Mouse (Mus musculus) cerebral cortex, adult 2 months (tissue): ENCODE measurements around the gene Nol10.

Experiments
- WGBS: fragments of 180-500 bp; shearing (Covaris S2); methylation state at CpG from one replicate; pipeline ENCODE4 v1.1.7; 2018; 5-methylcytosine and 5-hydroxymethylcytosine counted together

Nol10 gene

DNA sequence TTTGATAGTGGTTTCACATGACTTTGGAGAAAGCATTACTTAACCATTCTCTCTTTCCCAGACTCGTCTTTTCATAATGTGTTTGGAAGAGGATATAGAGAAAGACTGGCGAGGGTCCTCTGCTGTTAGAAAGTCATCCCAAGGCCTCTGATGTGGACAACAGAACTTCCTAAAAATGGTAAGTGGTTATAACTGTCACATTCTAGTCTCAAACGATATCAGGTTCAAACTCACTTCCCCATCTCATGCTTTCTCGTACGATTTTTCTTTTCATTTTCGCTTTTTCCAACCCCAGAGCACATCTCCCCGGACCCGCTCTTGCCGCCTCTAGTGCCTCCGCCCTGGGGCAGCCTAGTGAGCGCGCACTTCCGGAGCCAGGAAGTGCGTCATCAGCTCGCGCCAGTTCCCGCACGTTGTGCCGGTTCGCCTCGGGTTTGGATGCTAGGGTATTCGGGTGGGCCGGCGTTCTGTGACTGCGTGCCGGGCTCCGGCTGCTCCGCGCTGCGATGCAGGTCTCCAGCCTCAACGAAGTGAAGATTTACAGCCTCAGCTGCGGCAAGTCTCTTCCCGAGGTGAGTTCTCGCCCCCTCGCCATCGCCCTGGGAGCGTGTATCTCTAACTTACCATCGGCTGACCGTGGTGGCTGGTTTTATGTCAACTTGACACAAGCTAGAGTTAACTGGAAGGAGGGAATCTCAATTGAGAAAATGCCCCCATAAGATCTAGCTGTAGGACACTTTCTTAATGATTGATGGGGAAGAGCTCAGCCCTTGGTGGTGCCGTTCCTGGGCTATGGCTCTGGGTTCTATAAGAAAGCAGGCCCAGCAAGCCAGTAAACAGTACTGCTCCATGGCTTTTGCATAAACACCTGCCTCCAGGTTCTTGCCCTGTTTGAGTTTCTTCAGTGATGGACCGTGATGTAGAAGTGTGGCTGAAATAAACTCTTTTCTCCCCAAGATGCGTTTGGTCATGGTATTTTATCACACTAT lies at the start of gene Nol10:
TSS of gene Nol10 (plus strand) at position 411 of the 989 bp plus-strand sequence.
- under 1% methylated on average over 42 of the region's 42 CpGs for WGBS

DNA sequence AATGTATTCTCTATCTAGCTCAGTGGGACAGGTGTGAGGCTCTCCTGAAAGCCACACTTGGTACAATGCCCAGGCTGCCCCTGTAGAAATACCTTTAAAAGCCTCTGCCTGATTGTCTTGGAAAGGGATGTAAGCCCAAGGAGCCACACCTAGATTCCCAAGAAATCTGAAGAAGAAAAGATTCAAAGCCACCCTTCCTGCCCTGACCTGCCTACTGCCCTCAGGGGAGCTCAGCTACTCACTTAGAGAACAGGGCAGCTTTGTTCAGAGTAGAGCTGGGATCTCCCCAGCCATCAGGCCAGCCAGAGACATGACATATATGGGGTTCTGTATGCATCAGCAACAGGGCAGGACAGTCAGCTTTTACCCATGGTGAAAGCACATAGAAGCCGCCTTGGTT lies 48.4 kb upstream of the Nol10 start:
- 87% methylated on average over 1 of the region's 1 CpGs for WGBS

DNA sequence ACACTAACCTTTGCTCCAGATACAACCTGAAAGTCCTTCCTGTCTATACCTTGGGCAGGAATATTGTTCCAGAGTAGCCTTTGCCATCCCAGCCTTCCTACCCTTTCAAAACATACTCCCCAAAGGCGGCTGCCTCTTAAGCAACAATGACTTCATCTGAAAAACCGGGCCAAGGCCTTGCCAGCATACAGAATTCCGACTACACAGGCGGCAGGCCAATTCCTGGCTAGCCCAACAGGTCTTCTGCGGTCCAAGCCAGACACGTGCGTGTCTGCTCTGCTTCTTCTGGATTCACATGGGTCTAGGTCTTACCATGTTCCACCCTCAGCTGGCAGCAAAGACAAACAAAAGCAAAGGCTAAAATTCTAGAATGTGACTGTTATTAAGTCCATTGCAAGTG lies 42.8 kb upstream of the Nol10 start:
- 74% methylated on average over 7 of the region's 7 CpGs for WGBS

DNA sequence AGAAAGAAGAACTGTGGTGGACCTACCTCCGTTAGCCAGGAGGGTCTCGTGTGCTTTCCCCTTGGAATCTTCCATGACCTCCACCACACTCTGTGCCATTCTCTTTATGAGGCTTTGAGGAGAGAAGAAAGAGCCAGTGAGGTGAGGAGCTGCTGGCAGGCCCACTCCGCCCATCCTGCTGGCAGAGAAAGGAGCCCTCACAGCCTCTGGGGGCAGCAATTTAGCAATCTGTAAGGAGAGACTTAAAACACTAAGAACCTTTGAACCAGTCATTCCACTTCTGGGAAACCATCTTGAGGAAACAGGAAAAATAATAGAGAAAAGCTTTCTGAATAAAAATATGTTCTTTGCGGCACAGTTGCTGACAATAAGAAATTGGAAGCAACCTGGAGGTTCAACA lies 40.0 kb upstream of the Nol10 start:
- WGBS = 61% methylated on average over 4 of the region's 4 CpGs

DNA sequence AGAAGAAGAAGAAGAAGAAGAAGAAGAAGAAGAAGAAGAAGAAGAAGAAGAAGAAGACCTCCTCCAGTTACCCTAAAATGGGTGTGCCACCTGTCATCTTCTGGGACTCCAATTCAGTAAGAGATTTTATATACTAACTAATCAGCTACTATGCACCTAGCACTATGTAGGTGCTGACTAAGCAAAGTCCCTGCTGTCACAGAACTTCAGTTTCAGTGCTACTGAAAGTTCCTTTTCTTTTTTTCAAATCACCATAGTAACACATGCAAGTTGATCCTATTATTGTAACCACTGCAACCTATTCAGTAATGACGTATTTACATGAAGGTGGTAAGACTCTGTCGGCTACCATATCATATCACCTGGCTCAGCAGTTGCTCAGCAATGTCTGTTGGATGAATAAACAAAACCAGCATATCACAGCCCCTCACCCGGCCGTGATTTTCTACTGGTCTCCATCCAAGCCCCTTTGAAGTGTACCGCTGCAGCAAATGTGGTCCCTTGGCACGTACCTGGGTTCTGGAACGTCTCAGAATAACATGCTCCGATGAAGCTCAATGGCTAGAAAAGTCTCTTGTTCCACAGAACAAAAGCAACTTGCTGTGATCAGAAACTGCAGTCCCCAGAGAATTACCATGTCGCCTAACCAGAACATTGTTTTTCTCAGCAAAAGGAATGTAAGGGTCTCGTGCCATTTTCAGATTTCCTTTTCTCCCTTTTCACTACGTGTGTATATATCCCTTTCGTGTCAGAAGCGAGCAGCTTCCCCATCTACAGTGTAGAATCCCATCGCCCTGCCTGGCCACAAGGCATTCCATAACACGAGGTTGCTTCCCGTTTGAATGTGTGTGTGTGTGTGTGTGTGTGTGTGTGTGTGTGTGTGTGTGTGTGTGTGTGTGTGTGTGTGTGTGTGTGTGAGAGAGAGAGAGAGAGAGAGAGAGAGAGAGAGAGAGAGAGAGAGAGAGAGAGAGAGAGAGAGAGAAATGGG lies 37.1 kb upstream of the Nol10 start:
- WGBS = 30% methylated on average over 16 of the region's 16 CpGs

DNA sequence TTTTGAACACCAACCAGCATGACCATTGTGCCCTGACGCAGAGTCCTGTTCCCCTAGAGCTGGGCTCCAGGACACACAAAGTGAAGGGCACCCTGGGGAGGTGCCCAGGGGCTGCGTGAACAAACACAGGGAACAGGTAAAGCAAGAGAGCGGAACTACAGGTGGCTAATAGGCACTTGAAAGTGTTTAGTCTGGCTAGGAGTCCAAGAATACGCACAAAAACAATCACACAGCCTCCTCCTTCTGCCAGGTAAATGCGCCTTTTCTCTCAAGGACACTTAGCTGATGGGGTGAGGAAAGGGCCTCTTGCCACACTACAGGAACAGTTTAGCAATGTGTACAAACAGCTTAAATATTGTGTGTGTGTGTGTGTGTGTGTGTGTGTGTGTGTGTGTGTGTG lies 32.2 kb upstream of the Nol10 start:
- WGBS = 92% methylated on average over 5 of the region's 5 CpGs

DNA sequence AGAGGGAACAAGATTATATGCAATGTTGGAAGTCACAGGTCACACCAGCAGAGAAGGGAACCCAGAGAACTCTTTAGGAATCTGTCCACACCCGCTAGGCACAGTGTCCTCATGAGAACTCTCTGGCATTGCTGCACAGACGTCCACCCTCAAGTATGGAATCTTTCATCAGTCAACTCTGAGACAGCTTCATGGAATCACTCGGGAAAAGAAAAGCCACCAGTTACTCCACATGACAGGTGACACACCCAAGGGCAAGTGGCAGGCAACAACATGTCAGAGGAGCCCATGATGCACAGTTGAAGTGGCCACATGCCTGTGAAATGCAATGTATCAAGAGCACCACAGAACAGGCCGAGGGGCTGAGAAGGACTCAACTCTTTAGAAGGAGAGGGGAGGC lies 30.3 kb upstream of the Nol10 start:
- WGBS = 85% methylated on average over 4 of the region's 4 CpGs

DNA sequence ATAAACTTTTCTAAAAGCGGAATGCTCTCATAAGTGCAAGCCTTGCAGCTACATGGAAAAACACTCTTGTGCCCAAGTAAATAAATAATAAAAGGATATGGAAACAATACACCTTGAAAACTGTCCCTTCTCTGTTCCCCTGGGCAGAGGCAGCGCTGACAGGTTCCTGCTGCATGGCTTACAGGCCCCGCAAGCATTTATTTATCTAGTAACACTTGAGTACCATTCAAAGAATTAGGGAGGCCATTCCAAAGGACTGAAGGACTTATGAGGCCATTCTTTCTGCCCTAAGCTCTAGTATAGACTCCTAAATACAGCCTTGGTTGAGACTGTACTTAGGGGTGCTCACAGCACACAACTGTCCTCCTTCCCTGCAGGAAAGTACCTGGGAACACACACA lies 29.8 kb upstream of the Nol10 start:
- 87% methylated on average over 3 of the region's 3 CpGs for WGBS

DNA sequence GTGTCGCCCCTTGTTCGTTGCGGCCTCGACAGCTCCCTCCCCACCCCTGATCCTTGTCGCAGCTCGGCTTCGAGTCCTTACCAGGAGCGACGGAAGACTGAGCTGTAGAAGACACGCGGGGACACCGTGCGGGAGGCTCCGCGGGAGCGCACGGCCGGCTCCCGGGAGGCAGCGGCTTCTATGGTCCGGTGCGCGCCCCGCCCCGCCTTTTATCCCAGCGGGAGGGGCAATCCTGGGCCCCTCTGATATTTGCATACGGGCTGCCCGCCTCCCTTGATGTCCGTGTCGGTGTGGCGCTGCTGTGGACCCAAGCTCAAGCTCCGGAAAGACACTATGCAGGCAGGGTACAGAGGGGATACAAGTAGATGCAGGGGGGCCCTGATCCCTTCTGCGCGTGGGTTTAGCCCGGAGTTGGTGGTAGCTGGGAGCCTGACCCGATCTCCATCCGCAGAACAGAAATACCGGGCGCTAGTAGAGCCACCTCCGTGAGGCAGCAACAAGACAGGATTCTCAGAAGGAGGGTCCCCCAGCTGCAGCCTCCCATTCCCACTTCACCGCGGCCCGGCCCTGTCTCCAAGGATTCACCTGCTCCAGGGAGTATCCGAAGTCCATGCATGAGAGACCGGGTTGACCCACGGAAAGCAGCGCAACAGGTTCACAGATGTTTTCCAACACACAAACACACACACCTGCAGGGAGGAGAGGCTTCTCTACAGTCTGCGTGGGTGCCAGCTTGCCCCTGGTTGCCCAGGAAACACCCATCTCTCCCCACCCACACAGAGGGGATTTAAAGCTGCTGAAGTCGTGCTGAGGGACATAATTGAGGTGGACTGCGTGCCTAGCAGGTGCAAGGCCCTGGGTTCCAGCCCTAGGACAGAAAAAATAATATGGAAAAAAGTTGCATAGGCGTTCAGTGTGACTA lies 23.4 kb upstream of the Nol10 start:
- 4% methylated on average over 51 of the region's 51 CpGs for WGBS

DNA sequence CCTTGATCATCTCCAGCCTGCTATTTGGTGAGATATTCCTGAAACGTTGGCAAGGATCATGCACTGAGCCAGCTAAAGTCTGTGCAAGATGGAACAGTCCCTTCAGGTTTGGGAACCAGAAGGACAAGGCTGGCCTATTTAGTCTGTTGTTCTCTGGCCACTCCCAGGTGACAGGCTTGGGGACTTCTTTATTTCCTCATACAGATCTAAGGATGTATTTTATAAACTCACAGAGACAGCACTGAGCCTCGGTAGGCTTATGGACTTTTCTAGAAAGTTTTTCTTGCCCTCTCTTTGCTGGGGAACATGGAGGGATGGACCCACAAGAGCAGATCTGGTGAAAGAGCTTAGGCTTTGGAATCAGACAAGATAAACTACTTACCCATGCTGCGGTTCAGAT lies 19.0 kb upstream of the Nol10 start, which contains the start of gene Atp6v1c2:
TSS of gene Atp6v1c2 (minus strand) at position 101 of the 400 bp plus-strand sequence.
- 82% methylated on average over 3 of the region's 3 CpGs for WGBS

DNA sequence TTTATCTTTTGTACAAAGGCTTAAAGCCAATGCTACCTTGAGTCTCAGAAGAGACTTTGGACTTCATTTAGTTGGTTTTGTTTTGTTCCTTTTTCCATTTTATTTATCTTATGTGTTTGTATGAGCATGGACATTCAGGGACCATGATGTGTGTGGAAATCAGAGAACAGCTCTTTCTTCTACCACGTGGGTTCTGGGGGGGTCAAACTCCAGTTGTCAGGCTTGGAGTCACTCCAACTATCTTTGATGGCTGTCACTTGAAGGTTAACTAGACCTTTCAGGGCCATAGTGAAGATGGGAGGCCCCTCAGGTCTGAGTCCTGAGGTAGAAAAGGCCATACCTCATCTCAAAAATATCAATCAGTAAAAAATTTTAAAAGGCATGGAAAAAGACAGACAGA lies 14.8 kb upstream of the Nol10 start:
- 29% methylated on average over 1 of the region's 1 CpGs for WGBS

DNA sequence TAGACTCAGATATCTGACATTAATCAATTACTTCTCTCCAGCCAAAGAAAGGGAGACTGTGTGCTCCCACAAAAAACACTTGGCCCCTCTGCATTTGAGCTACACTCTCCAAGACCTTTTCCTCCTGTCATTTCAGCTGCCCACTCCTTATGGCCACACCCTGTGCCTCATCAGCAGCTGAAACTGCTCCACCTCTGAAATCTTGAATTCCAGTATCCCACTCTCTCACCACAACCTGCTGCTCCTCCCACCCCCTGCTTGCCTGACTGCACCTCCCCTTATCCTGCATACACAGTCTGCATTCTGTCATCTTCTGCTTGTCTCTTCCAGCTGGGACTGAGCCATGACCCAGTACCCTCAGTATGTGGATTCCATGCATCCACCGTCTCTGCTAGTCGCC lies 9.9 kb upstream of the Nol10 start:
- WGBS = 71% methylated on average over 2 of the region's 2 CpGs

DNA sequence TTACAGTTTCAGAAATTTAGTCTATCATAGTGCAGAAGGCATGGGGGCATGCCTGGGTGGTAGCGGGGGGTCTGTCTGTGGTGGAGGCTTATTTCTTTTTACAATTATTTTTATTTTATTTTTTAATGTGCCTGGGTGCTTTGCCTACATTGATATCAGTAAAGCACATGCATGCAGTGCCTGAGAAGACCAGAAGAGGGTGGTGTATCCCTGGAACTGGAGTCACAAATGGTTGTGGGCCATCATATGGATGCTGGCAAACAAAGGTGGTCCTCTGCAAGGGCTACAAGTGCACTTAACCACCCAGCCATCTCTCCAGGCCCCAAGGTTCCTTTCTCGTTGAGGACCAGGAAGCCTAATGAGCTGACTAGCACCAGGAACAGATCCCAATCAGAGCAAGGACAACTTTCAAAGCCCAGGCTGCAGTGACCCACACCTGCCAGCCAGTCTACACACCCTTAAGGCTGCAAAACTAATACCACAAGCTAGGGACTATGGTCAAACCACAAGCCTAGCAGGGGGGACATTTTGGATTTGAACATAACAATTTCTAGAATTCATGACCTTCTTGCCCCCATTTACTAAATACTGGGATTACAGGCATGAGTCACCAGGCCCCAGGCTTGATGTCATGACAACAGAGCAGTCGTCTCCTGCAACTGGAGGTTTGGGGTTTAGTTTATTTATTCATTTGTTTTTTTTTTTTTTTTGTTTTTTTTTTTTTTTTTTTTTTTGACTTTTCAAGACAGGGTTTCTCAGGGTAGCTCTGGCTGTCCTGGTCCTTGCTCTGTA lies 8.9 kb upstream of the Nol10 start:
- WGBS = 74% methylated on average over 3 of the region's 3 CpGs

DNA sequence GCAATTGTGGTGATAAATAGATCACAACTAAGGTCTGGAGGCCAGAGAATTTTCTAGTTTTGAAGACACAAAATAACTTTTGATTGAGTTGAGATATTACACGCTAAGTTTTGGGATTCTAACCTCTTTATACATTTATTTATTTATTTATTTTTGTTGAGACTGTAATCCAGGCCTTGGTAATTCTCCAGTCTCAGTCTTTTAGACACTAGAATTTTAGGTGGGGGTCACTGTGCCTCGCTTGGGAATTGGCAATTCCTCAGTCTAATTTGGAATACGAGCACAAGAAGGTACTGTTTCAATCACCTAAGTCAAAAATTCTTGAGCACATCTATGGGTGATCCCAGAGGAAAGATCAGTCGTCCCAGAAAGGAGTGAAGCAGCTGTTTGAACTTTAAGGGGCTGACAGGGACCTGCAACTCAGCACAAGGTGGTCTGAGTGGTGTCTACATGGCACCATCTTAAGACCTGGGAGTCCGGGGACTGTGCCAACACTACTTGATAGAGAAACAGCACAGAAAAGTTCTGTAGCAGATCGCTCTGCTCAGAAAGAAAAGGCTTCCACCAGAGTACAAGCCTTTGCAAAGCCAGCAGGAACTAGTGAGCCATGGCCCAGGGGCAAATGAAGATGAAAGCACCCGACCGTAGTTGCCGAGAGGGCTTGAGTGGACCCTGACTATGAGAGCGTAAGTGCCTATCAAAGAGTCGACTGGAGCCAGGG lies 771 bp upstream of the Nol10 start:
- 32% methylated on average over 11 of the region's 11 CpGs for WGBS

DNA sequence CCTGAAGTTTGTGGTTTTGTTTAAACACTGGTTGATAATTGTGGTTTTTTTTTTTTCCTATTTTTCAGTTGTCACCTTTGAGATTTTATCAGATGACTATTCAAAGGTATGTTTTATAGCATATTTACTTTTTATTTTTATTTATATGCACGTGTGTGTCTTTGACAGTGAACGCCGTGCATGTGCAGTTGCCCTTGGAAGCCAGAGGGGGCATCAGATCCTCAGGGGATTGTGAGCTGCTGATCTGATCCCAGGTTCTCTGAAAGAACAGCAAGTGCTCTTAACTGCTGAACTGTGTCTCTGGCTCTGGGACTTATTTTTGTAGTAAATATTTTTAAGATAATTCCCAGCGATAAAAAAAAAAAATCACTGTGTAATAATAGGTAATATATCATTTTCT lies 8.6 kb downstream of the Nol10 start:
- 85% methylated on average over 4 of the region's 4 CpGs for WGBS

DNA sequence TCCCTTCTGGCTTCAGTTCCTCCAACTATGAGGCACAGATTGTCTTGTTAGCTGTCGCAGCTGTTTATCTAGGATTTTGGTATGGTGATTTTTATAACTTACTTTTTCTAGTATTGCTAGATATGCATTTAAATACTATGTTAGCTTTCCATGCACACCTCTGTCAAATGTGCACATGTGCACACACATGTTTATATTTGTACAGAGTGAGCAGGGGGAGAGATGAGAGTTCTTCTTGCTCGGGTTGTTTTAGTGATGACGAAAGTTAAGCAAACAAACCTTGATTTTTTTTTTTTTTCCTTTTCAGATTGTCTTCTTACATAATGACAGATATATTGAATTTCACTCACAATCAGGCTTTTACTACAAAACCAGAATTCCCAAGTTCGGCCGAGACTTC lies 9.5 kb downstream of the Nol10 start:
- WGBS = 90% methylated on average over 5 of the region's 5 CpGs

DNA sequence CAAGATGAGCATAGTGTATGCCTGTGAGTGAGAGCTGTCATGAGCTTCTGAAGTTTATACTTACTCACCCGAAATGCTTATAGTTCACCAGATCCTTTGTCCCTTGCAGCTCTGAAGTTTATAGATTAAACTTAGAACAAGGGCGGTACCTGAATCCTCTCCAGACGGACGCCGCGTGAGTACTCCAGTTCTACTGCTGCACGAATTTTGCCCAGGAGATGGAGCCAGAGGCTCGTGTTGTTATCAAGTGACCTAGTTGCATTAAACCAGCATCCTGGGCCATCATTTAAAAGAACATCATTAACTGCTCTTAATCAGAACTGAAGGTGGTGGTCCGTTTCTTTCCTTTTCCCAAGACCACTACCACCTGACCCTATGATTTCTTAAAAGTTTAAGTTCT lies 10.7 kb downstream of the Nol10 start:
- 66% methylated on average over 9 of the region's 9 CpGs for WGBS

DNA sequence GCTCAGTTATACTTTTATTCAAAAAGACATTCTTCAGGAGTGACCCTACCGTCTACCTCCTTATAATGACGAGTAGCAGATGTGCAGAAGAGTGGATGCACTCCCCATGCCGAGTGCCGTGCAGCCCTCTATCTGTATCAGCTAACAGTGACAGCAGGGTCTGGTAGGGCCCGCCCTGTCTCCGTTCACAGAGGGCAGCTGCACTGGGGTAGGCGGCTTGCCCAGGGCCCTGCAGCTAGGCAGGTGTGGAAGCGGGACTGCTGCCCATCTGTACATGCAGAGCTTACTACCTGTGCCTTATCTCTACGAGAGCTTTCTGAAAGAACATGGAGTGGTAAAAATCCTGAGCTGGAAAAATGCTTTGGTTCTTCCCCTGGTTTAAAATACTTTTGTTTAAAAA lies 11.8 kb downstream of the Nol10 start:
- 56% methylated on average over 9 of the region's 9 CpGs for WGBS

DNA sequence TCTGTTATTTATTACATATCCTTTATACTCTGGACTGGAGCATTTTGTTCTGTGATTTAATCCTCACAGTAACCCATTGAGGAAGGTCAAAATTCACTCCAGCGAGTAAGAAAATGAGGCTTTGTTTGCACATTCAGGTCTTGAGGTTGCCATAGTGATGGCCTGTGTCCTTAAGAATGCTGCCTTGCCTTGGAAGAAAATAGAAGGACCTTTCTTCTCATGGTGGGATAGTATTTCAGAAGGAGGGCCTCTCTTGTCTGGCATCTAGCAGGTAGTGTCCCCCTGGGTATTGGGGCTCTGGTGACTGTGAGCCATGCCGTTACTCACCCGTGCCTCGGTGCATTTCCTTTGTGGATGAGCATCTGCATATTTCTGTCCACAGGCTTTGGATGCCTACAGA lies 12.4 kb downstream of the Nol10 start:
- WGBS = 49% methylated on average over 4 of the region's 4 CpGs

DNA sequence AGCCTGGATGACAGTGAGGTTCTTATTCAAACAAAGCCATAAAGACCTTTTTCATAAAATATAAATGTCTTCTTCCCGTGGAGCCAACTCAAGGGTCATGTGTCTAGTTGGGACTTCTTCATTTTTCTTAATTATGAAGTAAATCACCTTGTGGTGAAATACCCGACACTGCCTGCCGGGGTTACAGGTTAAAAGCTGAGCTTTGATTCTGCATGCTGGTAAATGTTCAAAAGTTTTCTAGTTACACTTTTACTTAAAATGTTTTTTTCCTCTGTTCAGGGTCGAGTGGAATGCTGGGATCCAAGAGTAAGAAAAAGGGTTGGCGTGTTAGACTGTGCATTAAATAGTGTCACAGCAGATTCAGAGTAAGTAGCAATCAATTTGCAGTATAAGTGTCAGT lies 14.1 kb downstream of the Nol10 start:
- 91% methylated on average over 5 of the region's 5 CpGs for WGBS
